Mouse (Mus musculus): Measurements from ENCODE around the gene Shisa4.

DNA sequence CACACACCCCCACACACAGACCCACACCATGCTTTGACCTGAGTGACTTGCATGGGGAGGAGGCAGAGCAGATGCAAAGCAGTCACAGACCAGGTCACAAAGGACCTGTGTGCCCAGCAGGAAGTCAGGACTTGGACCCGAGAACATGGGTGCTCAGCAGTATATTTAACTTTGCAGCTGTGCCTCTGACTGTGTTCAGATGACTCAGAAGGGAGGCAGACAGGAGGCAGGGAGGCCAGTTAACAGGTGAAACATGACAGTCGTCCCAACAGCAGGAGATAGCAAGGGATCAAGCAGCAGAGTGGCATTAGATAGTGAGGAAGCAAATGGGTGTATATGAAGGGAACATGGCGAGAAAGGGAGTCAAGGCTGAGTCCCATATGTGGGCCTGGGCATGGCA lies 28.1 kb downstream of the Shisa4 start:
- TF ChIP-seq CTCF (IDR thresholded peaks at IDR 0.05; ENCODE audit: insufficient read depth, low read length) (no peak), POLR2A (IDR thresholded peaks at IDR 0.05; ENCODE audit: borderline replicate concordance, extremely low read depth, low read depth, low read length) (no peak)

All from lung, adult 2 months (tissue).